Mouse (Mus musculus): Measurements from ENCODE around the gene Ccl27a.
"Not testable (repeated sequence)": the region's sequence is repeated elsewhere in the genome, so short reads cannot be mapped to it uniquely, and the experiment has no call there.

The Ccl27a gene

GRCm38 (mm10) chr4:41774002-41774401 is at the start of gene Ccl27a:
Ccl27a (minus strand) TSS chr4:41774247.
- peak; percentile 93 for DNase-seq (ENCODE audit: low read depth, low spot score)

DNA sequence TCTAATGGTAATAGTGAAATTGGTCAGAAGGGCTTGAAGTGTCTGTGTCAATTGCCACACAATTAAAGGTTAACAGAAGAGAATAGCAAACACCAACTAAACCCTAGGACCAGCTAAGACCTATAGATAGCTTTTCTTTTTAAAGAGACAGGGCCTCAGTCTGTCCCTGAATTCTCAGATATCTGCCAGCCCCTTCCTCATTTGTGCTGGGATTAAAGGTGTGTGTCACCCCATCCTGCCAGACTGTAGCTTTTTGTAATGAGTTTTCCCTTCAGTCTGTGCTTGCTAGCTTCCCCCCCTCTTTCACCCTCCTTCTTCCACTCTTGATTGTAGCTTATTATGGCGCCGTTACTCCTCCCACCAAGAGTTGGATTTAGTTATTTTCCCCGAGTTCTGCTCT is 9.2 kb upstream of the Ccl27a start:
- peak; percentile 17 for DNase-seq (ENCODE audit: low read depth, low spot score)

- DNase-seq (ENCODE audit: low read depth, low spot score) = not testable (repeated sequence)
Observed at GRCm38 (mm10) chr4:41782711-41783110, 8.7 kb upstream of the Ccl27a start.

GRCm38 (mm10) chr4:41781748-41782485 is 7.9 kb upstream of the Ccl27a start:
- DNase-seq (ENCODE audit: low read depth, low spot score) = peak; percentile 68

DNA sequence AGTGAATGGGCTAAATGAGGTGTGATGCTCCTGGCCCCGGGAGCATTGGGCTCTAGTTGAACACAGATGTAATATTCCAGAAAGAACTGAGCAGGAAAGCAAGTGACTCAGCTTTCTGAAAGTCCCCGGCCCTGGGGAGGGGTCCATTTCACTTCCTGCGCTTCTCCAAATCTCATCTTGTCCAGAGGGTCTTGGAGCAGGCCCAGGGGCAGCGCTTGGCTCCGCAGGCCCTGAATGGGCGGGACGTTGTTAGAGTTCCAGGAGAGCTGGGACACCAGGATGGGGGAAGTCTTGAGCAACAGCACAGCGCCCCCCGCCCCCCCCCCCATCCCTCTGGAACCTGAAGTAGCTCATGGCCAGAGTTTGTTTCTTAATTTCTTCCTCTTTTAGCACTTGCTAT is 7.2 kb upstream of the Ccl27a start:
- not testable (repeated sequence) for DNase-seq (ENCODE audit: low read depth, low spot score)

GRCm38 (mm10) chr4:41775840-41776239 is 1.8 kb upstream of the Ccl27a start:
- DNase-seq (ENCODE audit: low read depth, low spot score) = not testable (repeated sequence)

GRCm38 (mm10) chr4:41774506-41774905 is 459 bp upstream of the Ccl27a start:
- DNase-seq (ENCODE audit: low read depth, low spot score) = peak; percentile 6

- peak; percentile 72 for DNase-seq (ENCODE audit: low read depth, low spot score)
Observed at GRCm38 (mm10) chr4:41773502-41773901, 545 bp downstream of the Ccl27a start.

GRCm38 (mm10) chr4:41772946-41773345 is 1.1 kb downstream of the Ccl27a start:
- not testable (repeated sequence) for DNase-seq (ENCODE audit: low read depth, low spot score)

GRCm38 (mm10) chr4:41767301-41767700 is 6.7 kb downstream of the Ccl27a start:
- DNase-seq (ENCODE audit: low read depth, low spot score) = not testable (repeated sequence)

GRCm38 (mm10) chr4:41763176-41763575 is 10.9 kb downstream of the Ccl27a start:
- DNase-seq (ENCODE audit: low read depth, low spot score) = not testable (repeated sequence)

DNA sequence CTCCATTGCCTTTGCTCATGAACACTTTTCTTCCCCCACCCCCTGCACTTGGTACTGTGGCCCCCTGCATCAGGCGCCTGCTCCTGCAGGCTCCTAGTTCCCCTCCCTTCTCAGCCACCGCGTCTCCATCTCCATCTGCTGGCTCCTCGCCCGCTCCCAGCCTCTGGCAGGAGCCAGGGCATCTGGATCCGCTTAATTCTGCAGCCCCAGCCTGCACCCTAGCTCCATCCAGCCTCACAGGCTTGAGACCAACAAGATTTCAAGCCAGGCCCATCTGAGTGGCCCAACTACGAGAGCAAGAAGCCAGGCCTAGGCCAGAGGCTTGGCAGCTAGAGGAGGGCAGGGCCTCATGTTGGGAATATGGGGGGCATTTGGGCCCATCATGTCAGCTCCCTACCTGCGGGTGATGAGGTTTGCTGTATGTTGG is 11.3 kb downstream of the Ccl27a start:
- peak; percentile 63 for DNase-seq (ENCODE audit: low read depth, low spot score)

- DNase-seq (ENCODE audit: low read depth, low spot score) = no peak
Observed at GRCm38 (mm10) chr4:41762099-41762687, 11.9 kb downstream of the Ccl27a start.

GRCm38 (mm10) chr4:41761680-41762079 is 12.4 kb downstream of the Ccl27a start:
- DNase-seq (ENCODE audit: low read depth, low spot score) = no peak

DNA sequence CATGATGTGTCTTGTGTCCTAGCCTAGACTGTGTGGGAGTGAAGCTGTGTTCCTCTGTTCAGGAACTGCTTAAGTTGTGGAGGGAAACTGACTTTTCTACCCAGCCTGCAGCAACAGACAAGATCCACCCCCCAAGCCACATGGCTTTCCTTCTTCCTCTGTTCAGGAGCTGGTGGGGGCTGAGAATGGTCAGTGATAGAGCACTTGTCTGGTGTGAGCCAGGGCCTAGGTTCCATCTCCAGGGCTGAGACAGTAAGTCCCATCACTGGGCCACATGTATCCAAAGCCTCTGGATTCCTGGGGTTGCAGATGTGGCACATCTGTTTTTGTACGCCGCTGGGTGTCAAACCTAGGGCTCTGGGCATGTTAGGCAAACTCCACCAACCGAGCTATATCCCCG is 13.1 kb downstream of the Ccl27a start:
- DNase-seq (ENCODE audit: low read depth, low spot score) = peak; percentile 70

- DNase-seq (ENCODE audit: low read depth, low spot score) = peak; percentile 91
Observed at GRCm38 (mm10) chr4:41760288-41760721, 13.7 kb downstream of the Ccl27a start.

DNA sequence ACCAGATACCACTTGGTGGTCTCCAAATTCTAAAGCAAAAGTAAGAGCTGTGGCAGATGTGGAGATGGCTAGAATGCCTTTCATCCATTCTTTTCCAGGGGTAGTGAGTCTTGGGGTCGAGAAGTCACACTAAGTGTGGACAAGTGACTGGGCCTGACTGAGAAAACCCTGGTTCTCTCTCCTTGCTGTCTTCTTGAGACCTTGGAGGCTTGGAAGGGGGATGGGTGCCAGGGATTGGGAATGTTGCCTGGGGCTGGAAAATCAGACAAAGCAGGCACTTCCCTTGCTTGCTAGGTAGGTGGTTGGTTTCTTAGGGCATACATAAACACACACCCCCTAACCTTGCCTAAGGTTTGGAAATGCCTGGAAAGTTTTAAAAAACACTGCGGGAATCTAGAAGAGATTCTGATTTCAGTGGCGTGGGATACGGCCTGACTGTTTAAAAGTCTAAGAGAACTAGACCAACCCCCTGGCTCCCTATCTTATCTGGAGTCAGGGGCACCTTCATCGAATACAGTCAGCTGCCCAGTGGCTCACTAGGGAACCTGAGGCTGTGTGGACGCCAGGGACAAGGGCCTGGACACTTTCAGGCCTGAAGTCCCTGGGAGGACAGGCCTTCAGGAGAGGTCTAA is 14.3 kb downstream of the Ccl27a start:
- DNase-seq (ENCODE audit: low read depth, low spot score) = no peak

- no peak for DNase-seq (ENCODE audit: low read depth, low spot score)
Observed at GRCm38 (mm10) chr4:41759206-41759605, 14.8 kb downstream of the Ccl27a start.

- DNase-seq (ENCODE audit: low read depth, low spot score) = no peak
Observed at GRCm38 (mm10) chr4:41758701-41759100, 15.3 kb downstream of the Ccl27a start.

DNA sequence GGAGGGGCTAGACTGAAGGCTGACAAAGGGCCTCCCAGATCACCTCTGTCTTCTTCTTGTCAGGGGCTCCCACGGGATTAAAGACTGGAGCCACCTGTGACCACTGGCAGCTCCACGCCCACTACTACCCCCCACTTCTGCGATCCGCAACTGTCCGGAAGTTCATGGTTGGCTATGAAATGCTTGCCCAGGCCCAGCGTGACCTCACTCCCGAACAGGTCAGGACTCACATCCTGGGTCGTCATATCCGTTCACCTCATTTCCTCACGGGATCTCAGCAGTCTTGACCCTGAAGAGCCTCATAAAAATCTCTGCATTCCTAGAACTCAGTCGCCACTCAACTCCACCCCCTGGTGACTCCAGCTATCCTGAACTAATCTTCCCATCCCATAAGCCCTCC is 16.0 kb downstream of the Ccl27a start:
- no peak for DNase-seq (ENCODE audit: low read depth, low spot score)

GRCm38 (mm10) chr4:41757321-41757720 is 16.7 kb downstream of the Ccl27a start:
- no peak for DNase-seq (ENCODE audit: low read depth, low spot score)

DNA sequence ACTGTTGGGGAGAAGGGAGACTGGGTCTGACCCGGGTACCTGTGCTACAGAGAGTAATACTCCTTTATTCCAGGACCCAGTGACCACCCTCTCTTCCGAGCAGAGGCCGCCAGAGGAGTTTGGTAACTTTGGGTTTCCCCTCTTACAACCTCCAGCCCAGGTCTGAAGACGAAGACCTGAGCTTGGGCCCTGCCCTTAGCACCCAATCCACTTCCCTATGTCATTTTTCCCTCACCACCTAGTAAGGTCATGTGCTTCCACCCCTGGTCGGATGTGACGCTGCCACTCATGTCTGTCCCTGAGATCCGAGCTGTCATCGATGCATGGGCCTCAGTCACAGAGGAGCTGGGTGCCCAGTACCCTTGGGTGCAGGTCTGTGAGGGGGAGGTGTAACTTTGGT is 17.6 kb downstream of the Ccl27a start:
- no peak for DNase-seq (ENCODE audit: low read depth, low spot score)

Data from brain, adult 2 months (tissue).